Mouse (Mus musculus): ENCODE measurements around the gene Anp32a.
A peak's percentile ranks its signal among the peaks of the same experiment; 100 is the strongest.

Gene Anp32a

GRCm38 (mm10) chr9:62341123-62341486 lies at the start of gene Anp32a:
Gene Anp32a (plus strand): TSS chr9:62341293.
- peak; percentile 99 for DNase-seq

- DNase-seq = peak; percentile 67 to 86
These were observed 45.9 kb upstream of the Anp32a start for GRCm38 (mm10) chr9:62295006-62295698.

GRCm38 (mm10) chr9:62296891-62297290 lies 44.2 kb upstream of the Anp32a start:
- no peak for DNase-seq

GRCm38 (mm10) chr9:62315556-62315955 lies 25.5 kb upstream of the Anp32a start:
- no peak for DNase-seq

GRCm38 (mm10) chr9:62318729-62319128 lies 22.4 kb upstream of the Anp32a start:
- no peak for DNase-seq

GRCm38 (mm10) chr9:62323816-62324215 lies 17.3 kb upstream of the Anp32a start:
- DNase-seq = no peak

- no peak for DNase-seq
These were observed 15.1 kb upstream of the Anp32a start for GRCm38 (mm10) chr9:62325965-62326364.

GRCm38 (mm10) chr9:62334298-62334825 lies 6.7 kb upstream of the Anp32a start:
- DNase-seq = no peak

- DNase-seq = no peak
These were observed 5.7 kb upstream of the Anp32a start for GRCm38 (mm10) chr9:62335396-62335795.

GRCm38 (mm10) chr9:62337924-62338635 lies 3.0 kb upstream of the Anp32a start:
- DNase-seq = peak; percentile 48 to 69

- DNase-seq = no peak
These were observed 2.4 kb upstream of the Anp32a start for GRCm38 (mm10) chr9:62338636-62339191.

GRCm38 (mm10) chr9:62340301-62341122 lies 581 bp upstream of the Anp32a start:
- no peak for DNase-seq

- peak; percentile 46 to 55 for DNase-seq
These were observed 778 bp downstream of the Anp32a start for GRCm38 (mm10) chr9:62341701-62342440.

- peak; percentile 75 to 82 for DNase-seq
These were observed 1.5 kb downstream of the Anp32a start for GRCm38 (mm10) chr9:62342441-62343191.

GRCm38 (mm10) chr9:62343192-62343903 lies 2.3 kb downstream of the Anp32a start:
- peak; percentile 88 to 92 for DNase-seq

GRCm38 (mm10) chr9:62343904-62344491 lies 2.9 kb downstream of the Anp32a start:
- peak; percentile 81 to 85 for DNase-seq

- DNase-seq = peak; percentile 77 to 84
These were observed 3.5 kb downstream of the Anp32a start for GRCm38 (mm10) chr9:62344545-62344944.

- peak in 1 of 2 experiments; percentile 10 for DNase-seq
These were observed 4.0 kb downstream of the Anp32a start for GRCm38 (mm10) chr9:62345081-62345481.

GRCm38 (mm10) chr9:62345633-62346387 lies 4.7 kb downstream of the Anp32a start:
- DNase-seq = peak in 1 of 2 experiments; percentile 7

- peak in 1 of 2 experiments; percentile 4 for DNase-seq
These were observed 5.2 kb downstream of the Anp32a start for GRCm38 (mm10) chr9:62346388-62346679.

Measured in lung, postnatal 4 days (tissue).